Mouse (Mus musculus): ENCODE measurements at regions not wholly inside any gene's neighbourhood (a gene's known extent, or its start where the extent isn't known, plus 50 kb on each side); places are given as distances from the start of the nearest gene placed in this dataset.

- DNase-seq (ENCODE audit: low read depth): no peak
These were observed 228.4 kb upstream of the Gpc5 start for GRCm38 (mm10) chr14:114863585-114863984.

- DNase-seq (ENCODE audit: low read depth): no peak
These were observed 227.9 kb upstream of the Gpc5 start for GRCm38 (mm10) chr14:114864102-114864501.

GRCm38 (mm10) chr14:114869233-114869632 is 222.8 kb upstream of the Gpc5 start:
- DNase-seq (ENCODE audit: low read depth): no peak

GRCm38 (mm10) chr14:114875101-114875500 is 216.9 kb upstream of the Gpc5 start:
- DNase-seq (ENCODE audit: low read depth): no peak

- DNase-seq (ENCODE audit: low read depth): no peak
These were observed 215.6 kb upstream of the Gpc5 start for GRCm38 (mm10) chr14:114876427-114876826.

- DNase-seq (ENCODE audit: low read depth): no peak
These were observed 214.5 kb upstream of the Gpc5 start for GRCm38 (mm10) chr14:114877477-114877876.

GRCm38 (mm10) chr14:114880291-114880690 is 211.7 kb upstream of the Gpc5 start:
- DNase-seq (ENCODE audit: low read depth): no peak

GRCm38 (mm10) chr14:114904109-114904508 is 187.9 kb upstream of the Gpc5 start:
- DNase-seq (ENCODE audit: low read depth): no peak

GRCm38 (mm10) chr14:114912271-114912670 is 179.7 kb upstream of the Gpc5 start:
- DNase-seq (ENCODE audit: low read depth): no peak

GRCm38 (mm10) chr14:114913238-114913637 is 178.8 kb upstream of the Gpc5 start:
- DNase-seq (ENCODE audit: low read depth): no peak

- DNase-seq (ENCODE audit: low read depth): no peak
These were observed 146.3 kb upstream of the Gpc5 start for GRCm38 (mm10) chr14:114945744-114946143.

- DNase-seq (ENCODE audit: low read depth): no peak
These were observed 145.7 kb upstream of the Gpc5 start for GRCm38 (mm10) chr14:114946321-114946720.

GRCm38 (mm10) chr14:114948341-114949155 is 143.5 kb upstream of the Gpc5 start:
- no peak for DNase-seq (ENCODE audit: low read depth)

GRCm38 (mm10) chr14:114949156-114949496 is 142.9 kb upstream of the Gpc5 start:
- no peak for DNase-seq (ENCODE audit: low read depth)

GRCm38 (mm10) chr14:114952280-114952679 is 139.7 kb upstream of the Gpc5 start:
- no peak for DNase-seq (ENCODE audit: low read depth)

GRCm38 (mm10) chr14:114953070-114953665 is 138.8 kb upstream of the Gpc5 start:
- no peak for DNase-seq (ENCODE audit: low read depth)

GRCm38 (mm10) chr14:114954287-114954686 is 137.7 kb upstream of the Gpc5 start:
- DNase-seq (ENCODE audit: low read depth): no peak

GRCm38 (mm10) chr14:114955572-114955971 is 136.4 kb upstream of the Gpc5 start:
- no peak for DNase-seq (ENCODE audit: low read depth)

GRCm38 (mm10) chr14:114960273-114960672 is 131.7 kb upstream of the Gpc5 start:
- DNase-seq (ENCODE audit: low read depth): no peak

GRCm38 (mm10) chr14:114965941-114966340 is 126.1 kb upstream of the Gpc5 start:
- DNase-seq (ENCODE audit: low read depth): no peak

GRCm38 (mm10) chr14:114969020-114969419 is 123.0 kb upstream of the Gpc5 start:
- DNase-seq (ENCODE audit: low read depth): no peak

- peak; percentile 1 for DNase-seq (ENCODE audit: low read depth)
These were observed 110.9 kb upstream of the Gpc5 start for GRCm38 (mm10) chr14:114981120-114981519.

GRCm38 (mm10) chr14:115003223-115003622 is 88.8 kb upstream of the Gpc5 start:
- no peak for DNase-seq (ENCODE audit: low read depth)
